Mouse (Mus musculus): ENCODE data around the gene Inafm2.

GRCm38 (mm10) chr2:118740341-118740740 lies 5.2 kb upstream of the Inafm2 start:
- no peak for TF ChIP-seq POLR2A (IDR thresholded peaks at IDR 0.05; ENCODE audit: low read depth, low read length)
- no peak for TF ChIP-seq CTCF (IDR thresholded peaks at IDR 0.05; ENCODE audit: extremely low read depth, insufficient read length, insufficient replicate concordance, low read depth, low read length)
